Mouse (Mus musculus) testis, adult 2 months (tissue): Measurements from ENCODE around the gene Stard13. TPM values are rescaled to one million over a fixed set of nuclear protein-coding genes. Genes with fewer than 3 reads are reported as not detected.

Source experiments
- H3K27ac ChIP-seq: fragments of 200-500 bp; 2 replicates; pipeline ENCODE4 v1.5.1; 2012; ENCODE audit warnings: low read depth, low read length; ENCODE audit not compliant: control insufficient read depth, insufficient read depth
- H3K27me3 ChIP-seq: fragments of 200-500 bp; 2 replicates; pipeline ENCODE4 v1.6.1; 2012; ENCODE audit warnings: mild to moderate bottlenecking, low read length, moderate library complexity; ENCODE audit not compliant: control insufficient read depth, insufficient read depth
- H3K36me3 ChIP-seq: fragments of 200-500 bp; 2 replicates; pipeline ENCODE4 v1.6.1; 2012; ENCODE audit warnings: mild to moderate bottlenecking, low read length; ENCODE audit not compliant: control insufficient read depth, insufficient read depth
- H3K4me1 ChIP-seq: fragments of 200-500 bp; 2 replicates; pipeline ENCODE4 v1.6.1; 2012; ENCODE audit warnings: low read length; ENCODE audit not compliant: control insufficient read depth, insufficient read depth
- H3K4me3 ChIP-seq: fragments of 200-500 bp; 2 replicates; pipeline ENCODE4 v1.5.1; 2012; ENCODE audit warnings: low read depth, mild to moderate bottlenecking, low read length, moderate library complexity, mixed read lengths; ENCODE audit not compliant: control insufficient read depth
- CTCF ChIP-seq: fragments of 200-500 bp; IDR thresholded peaks from 2 replicates; pipeline ENCODE4 v1.5.1; 2012; ENCODE audit warnings: low read depth, mild to moderate bottlenecking, inconsistent platforms, low read length, moderate library complexity; ENCODE audit not compliant: control insufficient read depth, insufficient read depth, insufficient replicate concordance
- POLR2A ChIP-seq: fragments of 200-500 bp; IDR thresholded peaks from 2 replicates; pipeline ENCODE4 v1.6.1; 2012; ENCODE audit warnings: low read depth, mild to moderate bottlenecking, inconsistent platforms, low read length, moderate library complexity; ENCODE audit not compliant: control insufficient read depth
- polyA plus RNA-seq: library from polyadenylated mRNA; depleted of rRNA; stranded (reverse); fragments of >200 nt; gene quantifications from 2 replicates; pipeline ENCODE4 v1.2.3, GENCODE M21; 2012

The Stard13 gene
- polyA plus RNA-seq, 1 experiment, result 3.3 TPM

DNA sequence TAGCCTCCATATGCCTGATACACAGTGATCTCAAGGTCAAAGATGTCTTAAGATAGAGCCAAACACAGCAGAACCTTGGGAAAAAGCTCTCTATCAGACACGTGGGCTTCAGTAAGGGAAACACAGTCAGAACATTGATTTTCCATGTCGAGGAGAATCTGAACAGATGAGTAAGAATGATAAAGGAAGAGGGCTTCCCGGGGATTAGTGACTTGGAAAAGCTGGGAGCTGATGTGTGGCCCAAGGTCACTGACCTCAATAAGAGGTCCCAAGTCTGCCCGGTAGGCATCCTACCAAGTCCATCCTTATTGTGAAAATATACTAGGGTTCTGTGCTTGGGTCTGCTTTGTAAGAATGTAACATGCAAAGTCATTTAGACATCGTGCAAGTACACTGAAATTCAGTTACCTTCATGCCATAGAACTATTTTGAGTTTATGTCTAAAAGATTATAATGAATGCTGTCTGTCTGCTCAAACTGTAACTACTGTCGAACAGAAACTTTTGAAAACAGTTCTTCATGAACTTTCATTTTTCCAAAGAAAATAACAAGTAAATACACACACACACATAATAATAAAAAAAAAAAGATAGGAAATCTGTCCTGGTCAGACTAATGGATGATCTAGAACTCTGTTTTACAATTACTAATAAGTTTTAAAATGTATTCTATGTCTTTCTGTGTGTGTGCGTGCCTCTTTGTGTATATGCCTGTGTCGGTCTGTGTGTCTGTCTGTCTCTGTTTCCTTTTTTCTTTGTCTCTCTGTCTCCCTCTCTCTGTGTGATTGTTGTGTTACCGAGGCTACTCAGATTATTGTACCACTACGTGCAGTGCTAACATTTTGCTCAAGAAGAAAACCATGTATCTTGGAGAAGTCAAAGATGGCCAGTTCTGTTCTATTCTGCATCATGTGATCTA is 128.3 kb downstream of the Stard13 start:
- no peaks in the 10 kb centered on the region for H3K36me3 ChIP-seq
- TF ChIP-seq POLR2A (no peak), CTCF (no peak)
- H3K4me1 ChIP-seq, result peaks cover 10% of the 10 kb centered on the region
- no peaks in the 10 kb centered on the region for H3K27me3 ChIP-seq
- no peak overlapping the region for H3K27ac ChIP-seq
- H3K4me3 ChIP-seq, result no peak overlapping the region

- no peak overlapping the region for H3K27ac ChIP-seq
- no peaks in the 10 kb centered on the region for H3K36me3 ChIP-seq
Measured at GRCm38 (mm10) chr5:151104354-151105053, 129.1 kb downstream of the Stard13 start.

DNA sequence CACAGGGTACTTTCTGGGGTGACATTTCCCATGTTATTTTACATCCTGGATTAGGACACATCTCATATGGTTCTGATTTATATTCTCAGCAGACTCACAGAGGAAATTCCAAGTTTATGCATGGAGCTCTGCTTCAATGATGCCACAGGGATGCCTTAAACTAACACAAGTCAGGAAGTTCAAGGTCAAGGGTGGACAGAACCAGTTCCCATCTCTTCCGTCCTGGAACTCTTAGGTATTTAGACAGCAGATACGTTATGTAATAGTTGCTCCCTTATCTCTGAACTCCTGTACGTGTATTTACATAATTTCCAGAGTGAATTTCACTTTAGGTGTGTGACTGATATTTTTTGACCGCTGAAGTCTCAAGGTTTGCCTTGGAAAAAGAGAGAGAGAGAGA is 130.4 kb downstream of the Stard13 start:
- H3K36me3 ChIP-seq, result no peaks in the 10 kb centered on the region
- peaks cover 2% of the 10 kb centered on the region for H3K4me1 ChIP-seq
- TF ChIP-seq CTCF (no peak), POLR2A (no peak)
- no peak overlapping the region for H3K4me3 ChIP-seq
- H3K27me3 ChIP-seq, result no peaks in the 10 kb centered on the region
- H3K27ac ChIP-seq, result no peak overlapping the region

More at GRCm38 (mm10) chr5:151104354-151105053, 129.1 kb downstream of the Stard13 start:
- TF ChIP-seq CTCF, result no peak
- no peak for TF ChIP-seq POLR2A
- no peaks in the 10 kb centered on the region for H3K27me3 ChIP-seq
- peaks cover 8% of the 10 kb centered on the region for H3K4me1 ChIP-seq
- H3K4me3 ChIP-seq, result no peak overlapping the region

DNA sequence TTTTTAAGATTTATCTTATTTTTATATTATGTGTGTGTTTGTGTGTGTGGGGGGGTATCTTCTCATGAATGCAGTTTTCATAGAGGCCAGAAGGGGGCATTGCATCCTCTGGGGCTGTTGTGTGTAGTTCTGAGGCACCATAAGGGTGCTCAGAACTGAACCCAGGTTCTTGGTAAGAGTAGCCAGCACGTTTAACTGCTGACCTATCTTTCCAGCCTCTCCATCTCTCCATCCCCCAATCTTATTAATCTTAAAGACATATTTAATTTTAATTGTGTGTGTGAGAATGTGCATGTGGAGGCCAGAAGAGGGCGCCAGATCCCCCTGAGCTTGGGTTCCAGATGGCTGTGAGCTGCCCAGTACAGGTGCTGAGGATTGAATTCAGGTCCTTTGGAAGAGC is 131.4 kb downstream of the Stard13 start:
- no peak overlapping the region for H3K4me3 ChIP-seq
- TF ChIP-seq CTCF (no peak), POLR2A (no peak)
- H3K27me3 ChIP-seq, result no peaks in the 10 kb centered on the region
- no peaks in the 10 kb centered on the region for H3K4me1 ChIP-seq
- H3K27ac ChIP-seq, result no peak overlapping the region
- H3K36me3 ChIP-seq, result no peaks in the 10 kb centered on the region

DNA sequence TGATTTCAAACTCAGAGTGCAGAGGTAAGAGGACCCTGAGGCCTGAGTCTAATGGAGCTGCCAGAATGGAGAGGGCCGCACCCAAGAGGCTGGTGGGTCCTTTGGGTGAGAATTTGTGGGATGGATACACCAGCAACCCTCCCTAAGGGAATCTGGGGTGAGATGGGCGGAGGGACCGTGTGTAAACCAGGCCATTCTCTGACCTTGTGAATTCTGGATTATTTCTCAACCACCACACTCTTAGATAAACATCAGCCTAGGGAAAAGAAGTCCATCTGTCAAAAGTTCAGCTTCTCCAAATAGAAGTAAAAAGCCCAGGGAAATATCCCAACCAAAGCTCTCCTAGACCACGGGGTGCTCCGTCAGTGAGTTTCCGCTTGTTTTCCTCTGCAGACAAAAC is 137.6 kb downstream of the Stard13 start:
- H3K4me1 ChIP-seq, result no peaks in the 10 kb centered on the region
- TF ChIP-seq CTCF (no peak), POLR2A (no peak)
- no peak overlapping the region for H3K4me3 ChIP-seq
- H3K27ac ChIP-seq, result no peak overlapping the region
- no peaks in the 10 kb centered on the region for H3K36me3 ChIP-seq
- H3K27me3 ChIP-seq, result no peaks in the 10 kb centered on the region

GRCm38 (mm10) chr5:151092886-151093665 is 140.6 kb downstream of the Stard13 start:
- H3K4me3 ChIP-seq, result no peak overlapping the region
- TF ChIP-seq POLR2A, result no peak
- no peak for TF ChIP-seq CTCF
- no peaks in the 10 kb centered on the region for H3K36me3 ChIP-seq

More at GRCm38 (mm10) chr5:151092886-151093665, 140.6 kb downstream of the Stard13 start:
- peak overlapping the region; percentile 57 for H3K27ac ChIP-seq
- no peaks in the 10 kb centered on the region for H3K27me3 ChIP-seq
- no peaks in the 10 kb centered on the region for H3K4me1 ChIP-seq
